Mouse (Mus musculus) heart, adult 2 months (tissue): ENCODE measurements around the gene Hoxa10.

Experiments used
- CTCF ChIP-seq: fragments of 200-600 bp; IDR thresholded peaks from 2 replicates; pipeline ENCODE4 v1.8.1; 2022; ENCODE audit warnings: antibody characterized with exemption, mild to moderate bottlenecking, moderate library complexity
- EP300 ChIP-seq: fragments of 200-500 bp; IDR thresholded peaks from 2 replicates; pipeline ENCODE4 v1.6.1; 2011; ENCODE audit warnings: low read depth, low read length, control low read depth; ENCODE audit not compliant: insufficient read depth
- POLR2A ChIP-seq: fragments of 200-500 bp; IDR thresholded peaks from 2 replicates; pipeline ENCODE4 v1.6.1; 2011; ENCODE audit warnings: mild to moderate bottlenecking, low read depth, low read length, control low read depth; ENCODE audit not compliant: insufficient read depth

- TF ChIP-seq POLR2A (no peak), CTCF (no peak), EP300 (no peak)
Measured at GRCm38 (mm10) chr6:52260654-52261575, 20.3 kb upstream of the Hoxa10 start, which contains the start of gene Hoxa13.
